Mouse (Mus musculus) CH12.LX (cell line): ENCODE data around the gene Slc6a16. TPM values are rescaled to one million over a fixed set of nuclear protein-coding genes. Genes with fewer than 3 reads are reported as not detected.
A peak's percentile ranks its signal among the peaks of the same experiment; 100 is the strongest.

Experiments
- DNase-seq: peaks from one replicate; pipeline ENCODE4 v3.0.0-alpha.2; 2013; ENCODE audit errors: extremely low read depth
- H3K27ac ChIP-seq: 2 replicates; pipeline ENCODE4 v1.5.1; 2012; ENCODE audit warnings: low read depth, mild to moderate bottlenecking, control low read depth, moderate library complexity; ENCODE audit not compliant: insufficient read depth
- H3K27me3 ChIP-seq: replicated peaks from 2 replicates; pipeline ENCODE3; 2012; ENCODE audit warnings: inconsistent platforms
- H3K36me3 ChIP-seq, 2 experiments: replicated peaks in 1 of 2; 2 replicates each; pipeline versions ENCODE3 to v1.6.1; 2012; ENCODE audit warnings: inconsistent platforms in 1 of 2, low read length in 1 of 2, mild to moderate bottlenecking in 1 of 2, mixed read lengths in 1 of 2, moderate library complexity in 1 of 2; ENCODE audit not compliant: control insufficient read depth in 1 of 2, insufficient read depth in 1 of 2
- H3K4me1 ChIP-seq, 2 experiments: 2 replicates each; pipeline ENCODE4 v1.6.1; 2012; ENCODE audit warnings: inconsistent platforms in 1 of 2, moderate library complexity in 1 of 2; ENCODE audit not compliant: insufficient read depth in 2 of 2, control insufficient read depth in 1 of 2
- H3K4me2 ChIP-seq: 2 replicates; pipeline ENCODE4 v1.6.1; 2012; ENCODE audit warnings: low read depth, mild to moderate bottlenecking, control low read depth; ENCODE audit not compliant: poor library complexity, insufficient read depth, severe bottlenecking
- H3K4me3 ChIP-seq, 3 experiments: fragments of 150-350 bp in 1 of 3; sonication (generic) in 1 of 3; replicated peaks in 1 of 3; 2 replicates each; pipeline versions ENCODE3 to v1.5.1; 2011 to 2012; ENCODE audit warnings: low read depth in 2 of 3, low read length in 2 of 3, mild to moderate bottlenecking in 2 of 3, moderate library complexity in 2 of 3, control low read depth in 1 of 3, improper control_type of control experiment in 1 of 3, inconsistent platforms in 1 of 3, mixed read lengths in 1 of 3; ENCODE audit not compliant: poor library complexity in 1 of 3
- H3K79me2 ChIP-seq: replicated peaks from 2 replicates; pipeline ENCODE4 v1.6.1; 2012; ENCODE audit warnings: mild to moderate bottlenecking, moderate library complexity; ENCODE audit not compliant: control insufficient read depth, poor library complexity, insufficient read depth, severe bottlenecking; ENCODE audit errors: extremely low read depth
- H3K9ac ChIP-seq: 2 replicates; pipeline ENCODE4 v1.6.1; 2012; ENCODE audit warnings: low read depth, mild to moderate bottlenecking, control low read depth, moderate library complexity; ENCODE audit not compliant: insufficient read depth
- H3K9me3 ChIP-seq: replicated peaks from 2 replicates; pipeline ENCODE3; 2012; ENCODE audit warnings: low read length, inconsistent platforms, mixed read lengths
- BHLHE40 ChIP-seq: IDR thresholded peaks from 2 replicates; pipeline ENCODE4 v1.6.1; 2011; ENCODE audit warnings: mild to moderate bottlenecking, low read depth, low read length, improper control_type of control experiment
- CHD1 ChIP-seq: IDR thresholded peaks from 2 replicates; pipeline ENCODE4 v1.6.1; 2012; ENCODE audit warnings: low read depth, low read length, improper control_type of control experiment, inconsistent platforms
- CHD2 ChIP-seq: IDR thresholded peaks from 2 replicates; pipeline ENCODE4 v1.6.1; 2011; ENCODE audit warnings: low read length, improper control_type of control experiment
- CTCF ChIP-seq, 2 experiments: IDR thresholded peaks in 1 of 2; conservative IDR thresholded peaks in 1 of 2; 2 replicates each; pipeline ENCODE4 v1.5.1; 2011 to 2012; ENCODE audit warnings: low read depth in 2 of 2, low read length in 2 of 2, improper control_type of control experiment in 1 of 2, inconsistent platforms in 1 of 2, mild to moderate bottlenecking in 1 of 2, moderate library complexity in 1 of 2
- E2F4 ChIP-seq: IDR thresholded peaks from 2 replicates; pipeline ENCODE4 v1.6.1; 2011; ENCODE audit warnings: low read depth, low read length, improper control_type of control experiment; ENCODE audit not compliant: insufficient replicate concordance
- GABPA ChIP-seq: IDR thresholded peaks from 2 replicates; pipeline ENCODE4 v1.6.1; 2012; ENCODE audit warnings: low read depth, low read length, improper control_type of control experiment, inconsistent platforms; ENCODE audit not compliant: insufficient replicate concordance
- HCFC1 ChIP-seq: IDR thresholded peaks from 2 replicates; pipeline ENCODE4 v1.6.1; 2012; ENCODE audit warnings: low read depth, mild to moderate bottlenecking, inconsistent platforms, low read length, improper control_type of control experiment
- KAT2A ChIP-seq: IDR thresholded peaks from 2 replicates; pipeline ENCODE4 v1.6.1; 2012; ENCODE audit warnings: low read length, improper control_type of control experiment, inconsistent platforms; ENCODE audit not compliant: insufficient replicate concordance
- MAX ChIP-seq: IDR thresholded peaks from 2 replicates; pipeline ENCODE4 v1.6.1; 2011; ENCODE audit warnings: low read length, improper control_type of control experiment
- MEF2A ChIP-seq: IDR thresholded peaks from 2 replicates; pipeline ENCODE4 v1.6.1; 2014; ENCODE audit warnings: low read depth, mild to moderate bottlenecking, inconsistent platforms, low read length, improper control_type of control experiment, borderline replicate concordance
- MXI1 ChIP-seq: IDR thresholded peaks from 2 replicates; pipeline ENCODE4 v1.6.1; 2011; ENCODE audit warnings: mild to moderate bottlenecking, low read depth, low read length, improper control_type of control experiment
- MYC ChIP-seq: IDR thresholded peaks from 2 replicates; pipeline ENCODE4 v1.6.1; 2011; ENCODE audit warnings: low read depth, mild to moderate bottlenecking, improper control_type of control experiment, low read length
- NELFE ChIP-seq: IDR thresholded peaks from 2 replicates; pipeline ENCODE4 v1.6.1; 2011; ENCODE audit warnings: low read depth, low read length, improper control_type of control experiment
- NRF1 ChIP-seq: IDR thresholded peaks from 2 replicates; pipeline ENCODE4 v1.6.1; 2014; ENCODE audit warnings: low read depth, mild to moderate bottlenecking, inconsistent platforms, low read length, improper control_type of control experiment, moderate library complexity
- POLR2A ChIP-seq: IDR thresholded peaks from 2 replicates; pipeline ENCODE4 v1.6.1; 2011; ENCODE audit warnings: low read depth, mild to moderate bottlenecking, improper control_type of control experiment, low read length
- POLR2AphosphoS2 ChIP-seq: IDR thresholded peaks from 2 replicates; pipeline ENCODE4 v1.6.1; 2011; ENCODE audit warnings: low read depth, low read length, improper control_type of control experiment
- RCOR1 ChIP-seq: conservative IDR thresholded peaks from 2 replicates; pipeline ENCODE4 v1.6.1; 2012; ENCODE audit warnings: low read depth, mild to moderate bottlenecking, inconsistent platforms, low read length, improper control_type of control experiment
- SIN3A ChIP-seq: IDR thresholded peaks from 2 replicates; pipeline ENCODE4 v1.6.1; 2012; ENCODE audit warnings: low read length, improper control_type of control experiment, inconsistent platforms
- SMC3 ChIP-seq: IDR thresholded peaks from 2 replicates; pipeline ENCODE4 v1.6.1; 2011; ENCODE audit warnings: low read depth, low read length, improper control_type of control experiment
- ZC3H11A ChIP-seq: IDR thresholded peaks from 2 replicates; pipeline ENCODE4 v1.6.1; 2012; ENCODE audit warnings: low read depth, mild to moderate bottlenecking, inconsistent platforms, low read length, improper control_type of control experiment
- ZKSCAN1 ChIP-seq: IDR thresholded peaks from 2 replicates; pipeline ENCODE4 v1.6.1; 2012; ENCODE audit warnings: low read depth, inconsistent platforms, low read length, improper control_type of control experiment, borderline replicate concordance
- ZMIZ1 ChIP-seq: IDR thresholded peaks from 2 replicates; pipeline ENCODE4 v1.6.1; 2012; ENCODE audit warnings: low read depth, mild to moderate bottlenecking, inconsistent platforms, low read length, improper control_type of control experiment
- dilution Hi-C: fragments of 300-500 bp; cut with MboI; formaldehyde crosslinking; loops from 2 replicates; pipeline ENCODE4 v1.14.3; 2020; ENCODE audit warnings: low sequenced_read_pairs; ENCODE audit not compliant: extremely low pct_unique_long_range_greater_than_20kb, extremely low pct_ligation_motif_present
- in situ Hi-C: fragments of 300-500 bp; cut with MboI; formaldehyde crosslinking; loops from 3 replicates; pipeline ENCODE4 v1.14.3; 2019; ENCODE audit warnings: low sequenced_read_pairs, low pct_ligation_motif_present, low pct_unique_long_range_greater_than_20kb, mixed read lengths
- polyA plus RNA-seq: library from polyadenylated mRNA; unstranded; fragments of >175 nt; gene quantifications from 2 replicates; pipeline ENCODE4 v1.2.1, GENCODE M21; 2012; ENCODE audit warnings: low read depth; ENCODE audit not compliant: insufficient read length
- total RNA-seq, 2 experiments: library from RNA; depleted of rRNA; stranded (reverse); fragments of 300-350 nt in 1 of 2; fragments of >200 nt in 1 of 2; gene quantifications; 2 replicates each; pipeline ENCODE4 v1.2.3; 2012 to 2014

Gene Slc6a16
- total RNA-seq (2012; rRNA removed), result 0.08 TPM in 1 of 2 replicates, not detected in the other
- total RNA-seq (2014; rRNA removed), result 0.13 TPM in 1 of 2 replicates, not detected in the other
- polyA plus RNA-seq, result 0.37 and 0.49 TPM in 2 replicates

DNA sequence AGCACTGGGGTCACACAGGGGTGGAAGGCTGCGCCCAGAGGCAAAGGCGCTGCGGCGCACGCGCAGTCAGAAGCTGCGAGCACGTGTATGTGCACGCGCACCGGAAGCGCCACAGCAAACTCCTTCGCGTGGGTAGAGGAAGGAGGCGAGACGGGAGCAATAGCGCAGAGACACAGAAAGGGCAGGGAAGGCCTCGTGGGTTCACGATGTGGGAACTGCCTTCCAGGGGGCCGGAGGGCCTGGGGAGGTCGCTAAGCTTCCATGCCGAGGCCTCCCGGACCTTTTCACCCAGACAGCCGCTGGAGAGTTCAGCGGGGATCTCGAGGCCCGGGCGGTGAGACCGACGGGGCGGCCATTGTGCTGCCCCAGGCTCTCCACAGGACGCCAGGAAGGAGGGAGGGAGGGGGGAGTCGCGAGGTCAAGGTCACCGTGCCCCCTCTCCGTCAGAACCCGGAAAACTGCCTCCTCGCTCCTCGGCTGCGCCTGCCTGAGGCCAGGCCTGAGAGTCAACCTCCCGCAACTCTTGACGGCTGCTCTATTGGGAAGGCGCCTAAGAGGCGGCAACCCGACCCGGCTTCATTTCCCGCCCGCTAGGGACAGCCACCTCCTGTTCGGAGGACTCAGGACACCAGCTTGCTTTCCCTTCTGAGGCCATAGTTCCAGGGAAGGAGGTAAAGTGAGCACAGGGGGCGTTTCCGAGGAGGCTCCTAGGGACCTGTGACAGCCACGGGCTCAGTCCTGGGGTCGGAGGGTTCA, at the start of gene Slc6a16:
Gene Slc6a16, plus strand, starts transcription at position 453 of the 756 bp plus-strand sequence.
- TF ChIP-seq SMC3 (no peak), HCFC1 (no peak), E2F4 (no peak), RCOR1 (no peak), SIN3A (no peak), MEF2A (no peak), CTCF (conservative IDR thresholded peaks at IDR 0.05 in 1 of 2, IDR thresholded peaks at IDR 0.05 in 1 of 2; ENCODE audit: low read depth in 2 of 2, low read length in 2 of 2) (no peak), ZC3H11A (no peak), MYC (no peak), NELFE (no peak), POLR2AphosphoS2 (no peak), ZKSCAN1 (no peak), CHD2 (no peak), GABPA (no peak), NRF1 (no peak), MXI1 (no peak), CHD1 (no peak), POLR2A (no peak), ZMIZ1 (no peak)
- Histone ChIP-seq H3K9ac (no peak within 1 kb of the TSS), H3K79me2 (peaks cover 2% of the 10 kb centered on the region; the same call in 1 of the 2 replicates), H3K27ac (peak within 1 kb of the TSS; percentile 20; the same call in 1 of the 2 replicates), H3K4me2 (peak within 1 kb of the TSS; percentile 6; the same call in 1 of the 2 replicates), H3K9me3 (peaks cover 7% of the 10 kb centered on the region), H3K36me3 (peaks cover 6 to 12% of the 10 kb centered on the region in 2 experiments), H3K4me3 (no peak within 1 kb of the TSS), H3K4me1 (peaks cover 17 to 34% of the 10 kb centered on the region in 2 experiments), H3K27me3 (no peaks in the 10 kb centered on the region)
- dilution Hi-C loops, result no loop called here
- DNase-seq, result no peak
- in situ Hi-C loops, result no loop called here

DNA sequence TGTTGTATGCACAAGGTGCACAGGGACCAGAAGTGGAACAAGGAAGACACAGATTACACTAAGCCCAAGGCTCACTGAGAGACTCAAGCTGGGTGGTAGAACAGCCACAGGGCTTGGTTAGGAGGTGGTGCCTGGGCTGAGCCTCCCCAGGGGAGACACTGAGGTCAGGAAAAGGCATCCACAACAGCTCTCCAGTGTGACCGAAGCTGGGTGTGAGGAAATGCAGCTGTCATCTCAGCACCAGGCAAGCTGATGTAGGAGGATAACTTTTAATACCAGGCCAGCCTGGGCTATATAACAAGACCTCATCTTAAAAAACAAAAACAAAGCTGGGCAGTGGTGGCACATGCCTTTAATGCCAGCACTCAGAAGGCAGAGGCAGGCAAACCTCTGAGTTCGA, 49.7 kb upstream of the Slc6a16 start:
- dilution Hi-C loops, result no loop called here
- in situ Hi-C loops, result no loop called here

More for the DNA sequence above, 49.7 kb upstream of the Slc6a16 start:
- H3K9ac ChIP-seq, result no peak overlapping the region
- TF ChIP-seq KAT2A, result no peak
- TF ChIP-seq BHLHE40, result no peak
- no peak for TF ChIP-seq MAX
- TF ChIP-seq NELFE, result no peak
- no peak for TF ChIP-seq SMC3
- TF ChIP-seq NRF1, result no peak
- H3K36me3 ChIP-seq, result no peaks in the 10 kb centered on the region
- no peaks in the 10 kb centered on the region for H3K9me3 ChIP-seq
- H3K27me3 ChIP-seq, result peaks cover 88% of the 10 kb centered on the region
- no peak overlapping the region for H3K4me2 ChIP-seq
- H3K4me3 ChIP-seq, result no peak overlapping the region
- no peak for DNase-seq
- H3K27ac ChIP-seq, result no peak overlapping the region
- peaks cover 0 to 20% of the 10 kb centered on the region in 2 experiments; a peak in 3 of 4 replicates for H3K4me1 ChIP-seq
- H3K79me2 ChIP-seq, result no peaks in the 10 kb centered on the region
